Mouse (Mus musculus) lung, postnatal 14 days (tissue): ENCODE results near the gene Mcrip2.

Experiments
- DNase-seq: peaks from one replicate; pipeline ENCODE4 v3.0.0; 2021

Gene Mcrip2

GRCm38 (mm10) chr17:25832436-25833290, 35.9 kb downstream of the Mcrip2 start:
- peak; percentile 100 for DNase-seq

DNA sequence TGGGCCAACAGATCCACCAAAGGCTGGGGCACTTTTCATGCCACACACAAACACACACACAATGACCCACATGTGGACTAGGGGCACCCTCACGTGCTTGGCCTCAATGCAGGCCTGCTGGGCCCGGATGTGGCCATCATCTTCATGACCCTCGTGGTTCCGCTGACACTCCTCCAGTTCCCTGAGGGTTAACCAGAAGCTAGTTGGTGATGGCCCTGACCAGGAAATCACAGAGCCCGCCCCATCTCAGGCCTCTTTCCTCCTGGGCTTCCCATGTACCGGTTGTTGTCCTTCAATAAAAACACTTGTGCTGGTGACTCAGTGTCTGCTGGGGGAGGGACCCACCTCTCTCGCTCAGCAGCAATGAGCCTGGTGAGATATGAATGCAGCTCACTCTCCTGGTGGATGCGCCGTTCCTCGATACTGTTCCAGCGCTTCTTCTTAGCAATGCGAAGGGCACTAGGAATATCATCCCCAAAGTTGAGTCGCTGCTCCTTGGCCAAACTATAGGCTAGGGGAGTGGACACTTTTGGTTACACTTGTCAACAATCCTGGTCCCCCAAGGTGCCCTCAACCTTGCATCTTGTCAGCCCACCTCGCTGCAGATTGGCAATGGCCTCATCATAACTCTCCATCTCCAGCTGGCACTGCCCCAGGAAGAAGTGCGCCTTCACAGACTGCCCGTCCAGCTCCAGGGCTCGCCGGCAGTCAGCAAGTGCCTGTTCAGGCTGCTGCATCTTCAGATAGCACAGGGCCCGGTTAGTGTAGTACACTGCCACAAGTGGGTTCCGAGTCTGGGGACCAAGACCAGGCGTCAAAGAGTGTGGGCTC, 36.9 kb downstream of the Mcrip2 start:
- DNase-seq, result no peak

GRCm38 (mm10) chr17:25830806-25831431, 37.6 kb downstream of the Mcrip2 start:
- DNase-seq, result no peak

DNA sequence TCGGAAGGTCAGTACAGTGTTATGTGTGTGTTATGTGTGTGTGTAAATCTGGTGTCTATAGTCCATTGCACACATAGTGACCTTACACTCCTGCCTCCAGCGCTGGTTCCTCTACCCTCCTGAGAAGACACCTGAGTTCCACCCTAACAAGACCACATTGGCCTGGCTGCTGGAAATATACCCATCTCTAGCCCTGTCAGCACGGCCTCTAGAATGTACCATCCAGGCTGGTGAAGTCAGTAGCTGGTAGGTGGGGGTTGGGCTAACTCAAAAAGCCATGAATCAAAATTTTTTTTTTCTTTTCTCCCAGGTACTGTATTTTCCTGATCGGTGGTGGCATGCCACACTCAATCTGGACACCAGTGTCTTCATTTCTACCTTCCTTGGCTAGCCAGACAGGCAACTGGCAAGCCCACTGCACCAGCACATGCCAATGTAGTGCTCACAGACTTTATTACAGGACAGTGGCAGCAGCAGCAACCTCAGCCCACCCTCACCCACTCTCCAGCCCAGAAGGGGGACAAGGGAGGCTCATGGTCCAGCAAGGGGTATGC, 38.3 kb downstream of the Mcrip2 start:
- no peak for DNase-seq

GRCm38 (mm10) chr17:25829558-25830017, 39.0 kb downstream of the Mcrip2 start:
- DNase-seq, result no peak

DNA sequence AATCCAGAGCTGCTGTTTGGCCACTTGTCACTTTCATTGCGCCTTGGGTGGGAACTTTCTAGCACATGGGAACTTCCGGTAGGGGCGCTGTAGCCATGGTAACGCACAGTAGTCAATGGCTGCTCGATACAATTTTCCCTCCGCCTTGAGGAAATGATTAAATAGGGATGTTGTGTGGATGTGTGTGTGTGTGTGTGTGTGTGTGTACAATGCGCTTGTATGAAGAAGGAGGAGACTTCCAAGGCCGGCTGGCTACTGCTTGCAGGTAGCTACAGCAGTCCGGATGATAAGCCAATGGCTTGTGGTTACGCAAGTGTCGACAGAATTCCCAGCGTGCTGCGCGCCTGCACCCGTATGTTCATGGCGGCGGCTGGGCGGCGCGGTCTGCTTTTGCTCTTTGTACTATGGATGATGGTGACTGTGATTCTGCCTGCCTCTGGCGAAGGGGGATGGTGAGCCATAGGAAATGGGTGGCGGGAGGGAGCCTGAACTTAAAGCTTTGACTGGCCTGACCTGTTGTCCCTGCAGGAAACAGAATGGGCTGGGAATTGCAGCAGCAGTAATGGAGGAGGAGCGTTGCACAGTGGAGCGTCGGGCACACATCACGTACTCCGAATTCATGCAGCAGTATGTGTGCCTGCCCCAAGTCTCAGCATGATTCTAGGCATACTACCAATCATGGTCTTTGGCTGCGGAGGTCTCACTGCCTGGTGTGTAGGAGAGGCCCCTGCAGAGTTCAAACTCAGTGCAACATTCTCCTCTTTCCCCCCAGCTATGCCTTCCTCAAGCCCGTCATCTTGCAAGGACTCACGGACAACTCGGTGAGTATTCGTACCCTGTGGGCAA, 39.6 kb downstream of the Mcrip2 start, which contains the start of gene Jmjd8:
Jmjd8 (plus strand) TSS at position 156 of the 846 bp plus-strand sequence.
- peak; percentile 76 for DNase-seq

DNA sequence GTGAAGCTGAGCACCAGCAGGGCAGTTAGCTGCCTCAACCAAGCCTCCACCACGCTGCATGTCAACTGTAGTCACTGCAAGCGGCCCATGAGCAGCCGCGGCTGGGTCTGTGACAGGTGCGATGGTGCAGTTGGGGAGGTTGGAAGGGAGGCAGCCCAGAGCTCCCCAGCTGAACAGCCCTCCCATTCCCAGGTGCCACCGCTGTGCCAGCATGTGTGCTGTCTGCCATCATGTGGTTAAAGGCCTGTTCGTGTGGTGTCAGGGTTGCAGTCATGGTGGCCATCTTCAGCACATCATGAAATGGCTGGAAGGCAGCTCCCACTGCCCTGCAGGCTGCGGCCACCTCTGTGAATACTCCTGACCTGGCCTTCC, 40.4 kb downstream of the Mcrip2 start:
- no peak for DNase-seq

DNA sequence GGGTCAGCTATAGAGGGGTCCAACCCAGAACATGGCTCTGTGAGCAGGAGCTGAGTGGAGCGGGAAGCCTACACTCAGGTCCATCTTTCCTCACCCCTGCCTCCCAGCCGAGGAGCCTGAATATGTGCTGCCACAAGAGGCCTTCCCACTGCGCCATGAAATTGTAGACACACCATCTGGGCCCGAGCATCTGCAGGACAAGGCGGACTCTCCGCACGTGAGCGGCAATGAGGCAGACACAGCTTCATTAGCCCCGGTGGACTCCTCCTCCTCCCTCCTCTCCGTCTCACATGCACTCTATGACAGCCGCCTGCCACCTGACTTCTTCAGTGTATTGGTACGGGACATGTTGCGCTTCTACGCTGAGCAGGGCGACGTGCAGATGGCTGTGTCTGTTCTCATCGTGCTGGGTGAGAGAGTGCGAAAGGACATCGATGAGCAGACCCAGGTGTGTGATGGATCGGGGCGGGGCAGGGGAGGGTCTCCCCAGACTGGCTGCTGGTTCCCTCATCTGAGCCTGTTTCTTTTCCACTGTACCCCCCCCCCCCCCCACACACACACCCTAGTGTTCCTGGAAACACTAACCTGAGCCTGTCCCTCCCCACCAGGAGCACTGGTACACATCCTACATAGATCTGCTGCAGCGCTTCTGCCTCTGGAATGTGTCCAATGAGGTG, 40.9 kb downstream of the Mcrip2 start:
- no peak for DNase-seq

GRCm38 (mm10) chr17:25827011-25827410, 41.6 kb downstream of the Mcrip2 start:
- DNase-seq, result no peak

DNA sequence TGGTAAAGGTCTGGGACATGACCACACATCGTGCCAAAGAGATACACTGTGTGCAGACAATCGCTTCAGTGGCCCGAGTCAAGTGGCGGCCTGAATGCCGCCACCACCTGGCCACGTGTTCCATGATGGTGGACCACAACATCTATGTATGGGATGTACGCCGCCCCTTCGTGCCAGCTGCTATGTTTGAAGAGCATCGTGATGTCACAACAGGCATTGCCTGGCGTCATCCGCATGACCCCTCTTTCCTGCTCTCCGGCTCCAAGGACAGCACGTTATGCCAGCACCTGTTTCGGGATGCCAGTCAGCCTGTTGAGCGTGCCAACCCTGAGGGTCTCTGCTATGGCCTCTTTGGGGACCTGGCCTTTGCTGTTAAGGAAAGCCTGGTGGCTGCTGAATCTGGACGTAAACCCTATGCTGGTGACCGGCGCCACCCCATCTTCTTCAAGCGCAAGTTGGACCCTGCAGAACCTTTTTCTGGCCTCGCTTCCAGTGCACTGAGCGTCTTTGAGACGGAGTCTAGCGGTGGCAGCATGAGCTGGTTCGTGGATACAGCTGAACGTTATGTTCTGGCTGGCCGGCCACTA, 42.5 kb downstream of the Mcrip2 start:
- DNase-seq, result no peak

DNA sequence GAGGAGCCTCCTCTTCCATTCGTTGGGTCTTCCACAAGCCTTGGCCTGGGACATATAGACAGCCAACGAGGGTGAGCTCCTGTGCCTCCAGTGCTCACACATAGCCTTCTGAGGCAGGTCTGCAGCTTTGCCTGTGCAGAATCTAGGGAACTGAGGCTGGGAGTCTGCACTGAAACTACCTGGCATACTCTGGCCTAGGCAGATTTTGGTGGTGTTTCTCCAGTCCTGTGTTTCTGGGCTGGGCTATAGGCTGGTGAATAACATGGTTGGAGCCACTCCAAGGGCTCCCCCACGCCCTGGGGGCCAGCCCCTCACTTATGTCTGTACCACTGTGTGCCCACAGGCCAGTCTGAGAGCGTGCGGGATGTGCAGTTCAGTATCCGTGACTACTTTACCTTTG, 43.3 kb downstream of the Mcrip2 start:
- DNase-seq, result no peak

GRCm38 (mm10) chr17:25824362-25825142, 44.0 kb downstream of the Mcrip2 start:
- no peak for DNase-seq

GRCm38 (mm10) chr17:25823452-25823851, 45.1 kb downstream of the Mcrip2 start, which contains the start of gene Wdr24:
Gene Wdr24, plus strand, starts transcription at chr17:25823627.
- peak; percentile 77 for DNase-seq

GRCm38 (mm10) chr17:25818851-25819780, 49.4 kb downstream of the Mcrip2 start:
- DNase-seq, result no peak

DNA sequence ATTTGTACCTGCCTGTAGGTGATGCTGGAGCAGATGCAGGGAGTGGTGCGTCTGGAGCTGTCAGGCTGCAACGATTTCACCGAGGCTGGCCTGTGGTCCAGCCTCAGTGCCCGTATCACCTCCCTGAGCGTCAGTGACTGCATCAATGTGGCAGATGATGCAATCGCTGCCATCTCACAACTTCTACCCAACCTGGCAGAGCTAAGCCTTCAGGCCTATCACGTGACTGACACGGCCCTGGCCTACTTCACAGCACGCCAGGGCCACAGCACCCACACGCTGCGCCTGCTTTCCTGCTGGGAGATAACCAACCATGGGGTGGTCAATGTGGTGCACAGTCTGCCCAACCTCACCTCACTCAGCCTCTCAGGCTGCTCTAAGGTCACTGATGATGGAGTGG, 50.9 kb downstream of the Mcrip2 start:
- DNase-seq, result no peak
